Mouse (Mus musculus) kidney, embryonic 14.5 days (tissue): ENCODE results near the gene Clic1. TPM values are rescaled to one million over a fixed set of nuclear protein-coding genes. Genes with fewer than 3 reads are reported as not detected.

ENCODE experiments used
- ATAC-seq: fragments of 200-750 bp; cut with Nextera tagmentation; 2 replicates; pipeline ENCODE4 v1.8.0; 2017; ENCODE audit warnings: moderate number of reproducible peaks, mild to moderate bottlenecking, moderate TSS enrichment, moderate library complexity; ENCODE audit not compliant: low FRiP score, low TSS enrichment
- H3K27ac ChIP-seq: fragments of 300-500 bp; sonication (generic); 2 replicates; pipeline ENCODE4 v1.5.1; 2014; ENCODE audit warnings: low read depth, mild to moderate bottlenecking, low read length, moderate library complexity, mixed read lengths
- H3K27me3 ChIP-seq: fragments of 300-500 bp; sonication (generic); 2 replicates; pipeline ENCODE4 v1.6.1; 2014; ENCODE audit warnings: mild to moderate bottlenecking, low read length; ENCODE audit not compliant: control insufficient read depth, insufficient read depth
- H3K36me3 ChIP-seq: fragments of 300-500 bp; sonication (generic); 2 replicates; pipeline ENCODE4 v1.6.1; 2014; ENCODE audit warnings: low read length, mixed read lengths; ENCODE audit not compliant: control insufficient read depth, insufficient read depth
- H3K4me1 ChIP-seq: fragments of 300-500 bp; sonication (generic); 2 replicates; pipeline ENCODE4 v1.6.1; 2014; ENCODE audit warnings: low read length, mixed read lengths; ENCODE audit not compliant: control insufficient read depth, insufficient read depth
- H3K4me2 ChIP-seq: fragments of 300-500 bp; sonication (generic); replicated peaks from 2 replicates; pipeline ENCODE4 v1.6.1; 2014; ENCODE audit warnings: low read depth, mild to moderate bottlenecking, low read length
- H3K4me3 ChIP-seq: fragments of 300-500 bp; sonication (generic); 2 replicates; pipeline ENCODE4 v1.5.1; 2014; ENCODE audit warnings: mild to moderate bottlenecking, low read length
- H3K9ac ChIP-seq: fragments of 300-500 bp; sonication (generic); 2 replicates; pipeline ENCODE4 v1.6.1; 2014; ENCODE audit warnings: low read depth, mild to moderate bottlenecking, low read length, moderate library complexity
- H3K9me3 ChIP-seq: fragments of 300-500 bp; sonication (generic); 2 replicates; pipeline ENCODE4 v1.6.1; 2016; ENCODE audit warnings: low read length; ENCODE audit not compliant: control insufficient read depth
- WGBS: fragments of 180-500 bp; shearing (Covaris S2); extraction: QIAGEN DNeasy Blood & Tissue Kit; methylation state at CpG from one replicate; pipeline ENCODE4 v1.1.7; 2014; 5-methylcytosine and 5-hydroxymethylcytosine counted together
- polyA plus RNA-seq: library from polyadenylated mRNA; unstranded; fragments of >200 nt; fragmentation: Nextera tagmentation; extraction: Ambion mirVana; gene quantifications from 2 replicates; pipeline ENCODE4 v1.2.1, GENCODE M21; 2014

The Clic1 gene
- polyA plus RNA-seq, 1 experiment from 2014 or later = 72.1 TPM

DNA sequence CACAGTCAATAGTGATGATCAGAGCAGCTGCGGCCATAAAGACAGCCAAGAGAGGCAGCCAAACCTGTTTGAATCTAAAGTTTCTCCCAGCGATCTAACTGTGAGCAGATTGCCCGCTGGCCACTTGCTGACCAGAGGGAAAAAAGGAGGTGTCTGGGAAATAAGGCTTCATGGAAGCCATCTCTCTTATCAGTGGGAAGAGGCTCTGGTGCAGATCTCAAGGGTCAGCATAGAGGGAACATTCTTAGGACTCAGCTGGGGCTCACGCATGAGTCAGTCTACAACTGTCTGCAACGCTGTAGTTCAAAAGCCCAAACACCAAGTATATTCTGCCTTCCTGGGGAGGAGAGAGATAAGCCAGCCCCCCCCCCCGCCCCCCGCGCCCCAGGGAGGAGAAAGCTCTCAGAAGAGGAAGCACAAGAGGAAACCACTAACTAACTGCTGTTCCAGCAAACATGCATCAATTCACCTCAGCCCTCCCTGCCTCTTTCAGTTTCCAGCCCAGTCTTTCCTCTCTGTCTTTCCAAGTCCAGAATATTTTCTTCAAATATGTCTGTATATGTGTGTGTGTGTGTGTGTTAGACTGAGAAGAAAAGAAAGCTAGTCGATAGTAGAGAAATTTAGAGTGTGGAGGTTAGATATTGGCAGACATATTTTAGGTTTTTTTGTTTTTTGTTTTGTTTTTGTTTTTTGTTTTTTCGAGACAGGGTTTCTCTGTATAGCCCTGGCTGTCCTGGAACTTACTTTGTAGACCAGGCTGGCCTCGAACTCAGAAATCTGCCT, 1.4 kb upstream of the Clic1 start:
- H3K4me3 ChIP-seq = no peak overlapping the region
- peaks cover 36% of the 10 kb centered on the region for H3K4me1 ChIP-seq
- peak overlapping the region; percentile 6; the same call in 1 of the 2 replicates for H3K4me2 ChIP-seq

DNA sequence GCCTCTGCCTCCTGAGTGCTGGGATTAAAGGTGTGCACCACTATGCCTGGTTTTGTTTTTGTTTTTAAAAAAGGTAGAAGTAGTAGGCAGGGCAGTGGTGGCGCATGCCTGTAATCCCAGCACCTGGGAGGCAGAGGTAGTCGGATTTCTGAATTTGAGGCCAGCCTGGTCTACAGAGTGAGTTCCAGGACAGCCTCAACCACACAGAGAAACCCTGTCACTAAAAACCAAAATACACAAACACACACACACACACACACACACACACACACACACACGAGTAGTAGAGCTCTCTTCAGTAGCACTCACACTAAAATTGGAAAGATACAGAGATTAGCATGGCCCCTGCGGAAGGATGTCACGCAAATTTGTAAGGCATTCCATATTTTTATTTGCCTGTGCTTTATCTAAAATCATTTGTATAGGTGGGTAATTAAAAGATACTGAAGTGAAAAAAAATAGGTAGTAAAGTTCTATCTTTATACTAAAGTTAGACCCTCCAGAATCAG, 780 bp upstream of the Clic1 start:
- Histone ChIP-seq H3K4me1 (peaks cover 36% of the 10 kb centered on the region), H3K4me2 (peak overlapping the region; percentile 60; the same call in 1 of the 2 replicates), H3K9ac (peak overlapping the region; percentile 80; the same call in 1 of the 2 replicates), H3K27me3 (no peaks in the 10 kb centered on the region), H3K9me3 (no peaks in the 10 kb centered on the region), H3K36me3 (peaks cover 18% of the 10 kb centered on the region), H3K4me3 (peak overlapping the region; percentile 61; the same call in 1 of the 2 replicates), H3K27ac (peak overlapping the region; percentile 100)
- no peak for ATAC-seq
- 70% methylated on average over 5 of the region's 5 CpGs for WGBS

More for the DNA sequence above, 1.4 kb upstream of the Clic1 start:
- no peak overlapping the region; the same call in 1 of the 2 replicates for H3K9ac ChIP-seq
- no peaks in the 10 kb centered on the region for H3K9me3 ChIP-seq
- H3K36me3 ChIP-seq = peaks cover 11% of the 10 kb centered on the region
- H3K27me3 ChIP-seq = no peaks in the 10 kb centered on the region
- no peak for ATAC-seq
- 34% methylated on average over 11 of the region's 11 CpGs for WGBS
- peak overlapping the region; percentile 100 for H3K27ac ChIP-seq

DNA sequence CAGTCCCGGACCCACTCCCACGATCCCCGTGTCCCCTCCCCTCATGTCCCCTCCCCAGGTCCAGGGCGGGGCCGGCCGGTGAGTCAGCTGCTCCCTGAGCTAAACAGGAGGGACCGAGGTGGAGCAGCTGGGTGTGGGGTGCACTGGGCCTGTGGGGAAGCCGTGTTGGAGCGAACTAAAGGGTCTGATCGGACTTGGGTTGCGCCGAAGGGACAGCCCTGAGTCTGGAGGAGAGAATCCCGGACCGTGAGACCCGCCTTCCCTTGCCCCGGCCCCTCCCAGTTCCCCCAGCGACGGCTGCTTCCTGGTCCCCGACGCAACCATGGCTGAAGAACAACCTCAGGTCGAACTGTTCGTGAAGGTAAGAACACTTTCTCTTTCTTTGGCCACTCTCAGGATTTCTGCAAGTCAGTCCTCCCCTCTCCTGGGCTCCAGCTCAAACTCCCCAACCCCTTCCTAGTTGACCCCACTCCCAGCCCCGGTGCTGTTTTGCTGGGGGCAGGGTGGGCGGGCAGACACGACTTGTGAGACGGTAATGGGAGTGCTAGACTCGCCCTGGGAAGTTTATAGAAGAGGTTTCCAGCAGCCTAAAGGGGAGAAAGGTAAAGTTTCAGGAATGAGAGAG, 472 bp downstream of the Clic1 start:
- H3K9me3 ChIP-seq = no peaks in the 10 kb centered on the region
- peak overlapping the region; percentile 60 for H3K4me2 ChIP-seq
- 0% methylated on average over 27 of the region's 27 CpGs for WGBS
- peaks cover 28% of the 10 kb centered on the region for H3K36me3 ChIP-seq
- H3K27me3 ChIP-seq = no peaks in the 10 kb centered on the region
- peak overlapping the region; percentile 61 for H3K4me3 ChIP-seq
- ATAC-seq = peak; percentile 30
- H3K4me1 ChIP-seq = peaks cover 32% of the 10 kb centered on the region
- peak overlapping the region; percentile 100 for H3K27ac ChIP-seq
- peak overlapping the region; percentile 80 for H3K9ac ChIP-seq

DNA sequence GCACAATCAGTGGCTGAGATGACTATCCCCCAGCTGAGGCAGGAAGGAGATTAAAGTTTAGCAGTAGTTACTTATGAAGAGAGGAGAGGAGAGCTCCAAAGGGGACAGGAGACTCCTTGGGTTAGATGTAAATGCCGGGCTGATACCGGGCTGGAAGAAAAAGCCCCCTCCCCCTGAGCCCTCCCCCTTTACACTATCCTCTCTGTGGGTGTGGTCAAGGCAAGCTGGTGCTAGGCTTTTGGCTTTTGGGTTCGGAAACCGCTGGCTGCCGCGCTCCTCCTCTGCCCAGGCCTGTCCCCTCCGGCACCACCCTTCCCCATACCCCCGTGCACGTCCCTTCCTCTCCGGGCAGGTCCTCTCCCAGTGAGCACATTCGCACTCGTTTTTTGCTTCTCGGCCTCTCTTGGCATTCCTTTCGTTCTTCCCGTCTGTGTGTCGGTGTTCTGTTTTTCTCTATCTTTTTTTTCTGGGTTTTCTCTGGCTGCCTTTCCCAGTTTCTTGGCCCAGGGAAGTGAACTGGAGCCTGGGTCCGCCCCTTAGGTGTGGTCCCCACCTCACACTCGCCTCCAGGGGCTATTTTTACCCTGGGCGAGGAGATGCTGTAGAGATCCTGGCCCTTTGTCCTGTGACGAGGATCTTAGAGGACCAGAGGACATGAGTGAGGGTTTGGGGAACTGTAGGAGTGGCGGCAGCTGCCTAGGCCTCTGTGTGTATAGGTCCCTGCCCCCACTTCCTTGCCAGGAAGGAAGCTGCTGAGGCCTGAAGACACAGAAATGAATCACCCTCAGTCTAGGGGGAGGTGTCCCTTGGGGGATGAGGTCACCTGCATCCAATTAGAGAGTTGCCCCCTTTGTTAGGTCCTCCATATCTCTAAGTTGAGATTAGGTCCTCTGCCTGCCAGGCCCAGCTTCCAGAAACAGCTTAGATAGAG, 1.7 kb downstream of the Clic1 start:
- Histone ChIP-seq H3K4me1 (peaks cover 32% of the 10 kb centered on the region), H3K27ac (peak overlapping the region; percentile 100), H3K4me3 (peak overlapping the region; percentile 61), H3K9me3 (no peaks in the 10 kb centered on the region), H3K27me3 (no peaks in the 10 kb centered on the region), H3K4me2 (peak overlapping the region; percentile 60), H3K36me3 (peaks cover 39% of the 10 kb centered on the region), H3K9ac (peak overlapping the region; percentile 80)
- peak; percentile 70 for ATAC-seq
- 2% methylated on average over 21 of the region's 21 CpGs for WGBS

DNA sequence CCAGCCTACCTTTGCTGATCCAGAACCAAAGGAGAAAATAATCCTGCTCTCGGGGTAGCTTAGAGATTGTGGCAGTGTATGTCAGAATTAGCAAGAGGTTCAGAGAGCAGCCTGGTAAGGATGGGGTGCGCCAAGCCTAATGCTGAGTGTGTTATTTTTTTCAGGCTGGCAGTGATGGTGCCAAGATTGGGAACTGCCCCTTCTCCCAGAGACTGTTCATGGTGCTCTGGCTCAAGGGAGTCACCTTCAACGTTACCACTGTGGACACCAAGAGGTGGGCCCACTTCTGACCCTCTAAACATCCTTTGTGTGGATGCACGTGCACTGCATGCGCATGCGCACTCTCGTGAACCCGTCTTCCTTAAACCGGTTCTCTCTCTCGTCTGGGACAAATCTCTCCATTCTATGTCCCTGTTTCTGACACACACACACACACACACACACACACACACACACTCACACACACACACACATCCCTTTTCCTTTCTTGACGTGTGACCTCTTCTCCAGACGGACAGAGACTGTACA, 2.6 kb downstream of the Clic1 start:
- Histone ChIP-seq H3K27me3 (no peaks in the 10 kb centered on the region), H3K9me3 (no peaks in the 10 kb centered on the region), H3K36me3 (peaks cover 45% of the 10 kb centered on the region), H3K4me1 (peaks cover 28% of the 10 kb centered on the region), H3K27ac (peak overlapping the region; percentile 100), H3K9ac (peak overlapping the region; percentile 80), H3K4me2 (peak overlapping the region; percentile 60), H3K4me3 (peak overlapping the region; percentile 61)
- ATAC-seq = no peak
- 80% methylated on average over 12 of the region's 12 CpGs for WGBS

DNA sequence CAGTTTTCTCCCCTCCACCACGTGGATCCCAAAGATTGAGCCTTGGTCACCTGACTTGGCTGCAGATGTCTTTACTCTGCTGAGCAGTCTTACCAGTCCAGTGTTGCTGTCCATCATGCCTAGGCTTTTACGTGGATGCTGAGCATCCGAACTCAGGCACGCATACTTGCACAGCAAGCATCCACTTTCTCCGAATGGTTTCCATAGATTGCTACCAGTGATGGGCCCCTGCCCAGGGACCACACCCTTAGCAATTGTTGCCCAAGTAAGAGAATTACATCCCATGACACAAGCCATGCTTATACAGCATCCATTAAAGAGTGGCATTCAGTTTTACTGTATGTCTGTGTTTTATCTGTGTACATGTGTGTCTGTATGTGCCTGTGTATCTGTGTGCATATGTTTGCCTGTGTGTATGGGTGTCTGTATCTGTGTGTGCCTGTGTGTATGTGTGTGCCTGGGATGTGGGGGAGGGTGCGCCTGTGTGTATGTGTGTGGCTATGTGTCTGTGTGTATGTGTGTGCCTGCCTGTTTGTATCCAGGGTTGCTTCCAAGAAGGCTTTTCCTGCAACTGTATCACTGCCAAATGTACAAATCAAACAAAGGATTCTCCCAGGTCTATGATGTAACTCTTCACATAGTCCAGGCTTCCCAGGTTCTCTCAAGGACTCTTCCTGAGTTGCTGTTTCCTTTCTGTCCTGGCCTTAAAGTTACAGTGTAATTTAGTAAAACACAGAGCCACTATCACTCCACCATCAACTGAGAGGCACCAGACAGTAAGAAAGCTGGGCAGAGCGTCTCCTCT, 6.1 kb downstream of the Clic1 start:
- no peak overlapping the region; the same call in 1 of the 2 replicates for H3K9ac ChIP-seq
- no peak overlapping the region for H3K4me2 ChIP-seq
- WGBS = 88% methylated on average over 7 of the region's 7 CpGs
- H3K27ac ChIP-seq = no peak overlapping the region
- peaks cover 18% of the 10 kb centered on the region for H3K4me1 ChIP-seq
- H3K27me3 ChIP-seq = no peaks in the 10 kb centered on the region
- no peaks in the 10 kb centered on the region for H3K9me3 ChIP-seq
- H3K36me3 ChIP-seq = peaks cover 62% of the 10 kb centered on the region
- ATAC-seq = no peak
- H3K4me3 ChIP-seq = no peak overlapping the region

DNA sequence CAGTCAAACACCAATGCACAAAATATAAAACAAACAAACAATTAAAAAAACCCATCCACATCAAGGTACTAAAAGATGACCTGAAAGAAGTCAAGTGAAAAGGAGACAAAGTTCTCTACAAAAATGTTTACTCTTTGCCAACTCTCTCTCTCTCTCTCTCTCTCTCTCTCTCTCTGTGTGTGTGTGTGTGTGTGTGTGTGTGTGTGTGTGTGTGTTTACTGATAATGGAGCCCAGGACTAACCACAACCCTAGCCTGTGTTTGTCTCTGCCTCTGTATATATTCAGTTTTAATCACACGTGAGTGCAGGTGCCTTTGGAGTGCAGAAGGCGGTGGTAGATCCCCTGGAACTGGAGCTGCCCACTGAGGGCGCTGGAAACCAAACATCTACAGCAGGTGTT, 7.3 kb downstream of the Clic1 start:
- Histone ChIP-seq H3K9ac (no peak overlapping the region), H3K4me2 (no peak overlapping the region), H3K36me3 (peaks cover 73% of the 10 kb centered on the region), H3K27ac (no peak overlapping the region), H3K4me3 (no peak overlapping the region), H3K4me1 (peaks cover 23% of the 10 kb centered on the region), H3K9me3 (no peaks in the 10 kb centered on the region), H3K27me3 (no peaks in the 10 kb centered on the region)
- no peak for ATAC-seq
- 88% methylated on average over 3 of the region's 3 CpGs for WGBS
